Mouse (Mus musculus): ENCODE results near the gene Tex26.

Tex26 gene

DNA sequence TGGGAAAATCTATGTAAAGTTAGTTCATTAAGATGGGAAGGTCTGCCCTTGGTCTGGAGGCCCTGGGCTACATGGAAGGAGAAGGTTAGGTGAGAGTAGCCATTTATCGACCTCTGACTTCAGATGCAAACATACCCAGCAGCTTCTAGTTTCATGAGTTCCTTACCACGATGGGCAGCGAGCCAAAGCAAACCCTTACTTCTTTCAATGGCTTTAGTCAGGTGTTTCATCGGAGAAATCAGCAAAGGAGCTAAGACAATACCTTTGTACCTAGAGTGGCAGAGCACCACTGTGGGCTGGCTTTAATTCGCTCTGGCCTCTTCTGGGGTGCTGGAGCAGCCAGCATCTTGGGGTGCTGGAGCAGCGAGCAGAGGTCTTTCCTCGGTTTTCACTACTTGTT is 5.8 kb upstream of the Tex26 start:
- DNase-seq (ENCODE audit: low spot score in 2 of 2): no peak

DNA sequence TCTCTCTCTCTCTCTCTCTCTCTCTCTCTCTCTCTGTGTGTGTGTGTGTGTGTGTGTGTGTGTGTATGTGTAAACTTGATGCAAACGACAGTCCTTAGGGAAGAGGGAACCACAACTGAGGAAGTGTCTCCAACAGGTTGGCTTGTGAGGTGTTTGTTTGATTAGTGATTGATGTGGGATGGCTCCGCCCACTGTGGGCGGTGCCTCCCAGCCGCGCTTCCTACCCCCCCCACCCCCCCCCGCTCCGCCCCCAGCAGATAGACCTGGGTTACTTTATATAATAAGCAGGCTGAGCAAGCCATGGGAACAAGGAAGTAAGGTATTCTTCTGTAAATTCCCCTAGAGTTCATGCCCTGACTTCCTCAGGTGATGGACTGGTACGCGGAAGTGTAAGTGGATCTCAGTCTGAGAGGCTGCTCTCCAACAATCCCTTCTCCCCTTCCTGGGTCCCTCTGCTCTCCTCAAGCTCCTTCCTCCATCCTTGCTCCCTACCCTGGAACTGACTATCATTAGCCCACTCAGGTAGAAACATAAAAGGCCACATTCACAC is 5.2 kb upstream of the Tex26 start:
- DNase-seq (ENCODE audit: low spot score in 2 of 2): no peak

DNA sequence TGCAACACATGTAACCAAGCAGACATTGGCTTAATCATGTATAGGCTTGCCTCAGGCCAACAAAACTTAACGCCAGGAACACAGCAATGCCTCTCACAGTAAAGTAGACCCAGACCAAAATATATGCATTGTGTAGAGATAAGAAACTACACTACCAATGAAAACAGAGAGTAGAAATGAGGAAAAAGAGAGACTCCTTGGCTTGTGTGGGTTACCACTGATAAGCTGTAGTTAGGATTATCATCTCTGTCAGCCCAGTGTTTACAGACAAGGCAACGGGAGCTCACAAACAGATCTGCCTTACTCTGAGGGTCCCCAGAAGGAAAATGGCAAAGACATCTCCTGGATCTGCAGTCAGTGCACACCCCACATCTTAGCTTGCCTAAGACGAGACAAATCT is 2.9 kb upstream of the Tex26 start:
- no peak for DNase-seq (ENCODE audit: low spot score in 2 of 2)

DNA sequence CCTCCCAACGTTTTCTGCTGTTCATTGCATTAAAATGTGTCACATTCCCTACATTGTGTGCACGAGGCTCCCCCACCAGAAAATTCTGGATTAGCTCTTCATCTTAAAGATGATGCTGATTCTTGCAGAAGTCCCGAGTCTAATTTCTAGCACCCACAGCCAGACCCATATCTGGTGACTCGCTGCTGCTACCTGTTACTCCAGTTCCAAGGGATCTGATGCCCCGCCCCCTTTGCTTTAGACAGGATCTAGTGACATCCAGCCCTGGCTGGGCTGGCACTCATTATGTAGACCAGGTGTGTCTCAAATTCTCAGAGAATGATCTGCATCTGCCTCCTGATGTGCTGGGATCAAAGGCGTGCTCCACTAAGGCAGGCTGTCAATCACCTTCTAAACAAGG is 2.3 kb upstream of the Tex26 start:
- DNase-seq (ENCODE audit: low spot score in 2 of 2): no peak

DNA sequence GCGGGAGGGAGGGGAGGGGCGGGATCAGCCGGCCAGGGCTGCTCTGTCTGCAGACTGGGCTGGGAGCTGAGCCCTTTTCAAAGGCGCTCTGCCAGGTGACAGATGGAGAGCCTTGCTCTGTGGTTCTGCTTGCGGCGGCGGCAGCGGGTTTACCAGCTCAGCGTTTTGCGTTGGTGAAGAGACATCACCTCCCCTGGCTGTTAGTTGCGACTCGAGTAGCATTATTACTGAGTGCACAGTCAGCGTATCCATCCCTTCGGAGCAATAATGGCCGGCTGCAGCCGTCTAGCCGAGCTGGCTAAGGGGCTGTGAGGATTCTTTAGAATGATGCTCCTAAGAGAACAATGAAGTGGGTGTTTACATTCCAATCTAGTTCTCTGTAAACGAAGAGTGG is 717 bp downstream of the Tex26 start:
- no peak for DNase-seq (ENCODE audit: low spot score in 2 of 2)

DNA sequence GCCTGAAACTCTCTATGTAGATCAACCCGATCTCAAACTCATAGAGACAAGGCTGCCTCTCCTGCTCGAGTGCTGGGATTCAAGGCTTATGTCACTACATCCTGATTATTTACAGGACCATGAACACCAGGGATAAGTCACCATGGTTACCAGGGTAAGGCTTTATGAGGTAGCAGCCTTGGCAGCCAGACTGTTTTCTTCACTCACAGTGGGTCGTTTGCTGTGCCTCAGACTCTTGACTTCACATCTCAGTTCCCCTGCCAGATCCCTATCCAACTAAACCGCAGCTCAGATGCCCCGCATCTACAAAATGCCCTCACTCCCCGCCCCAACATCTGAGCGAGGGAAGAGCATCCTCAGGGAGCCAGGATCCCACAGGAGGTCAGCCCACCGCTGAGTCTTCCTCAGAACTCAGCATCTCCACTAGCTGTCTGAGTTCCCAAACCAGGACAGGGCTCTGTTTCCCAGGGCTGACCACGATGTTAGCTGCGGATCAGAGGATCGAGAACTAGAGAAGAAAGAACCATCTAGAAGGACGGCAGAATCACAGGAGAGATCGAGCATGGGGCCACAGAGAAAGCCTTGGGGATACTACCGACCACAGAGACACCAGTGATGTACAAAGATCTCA is 2.3 kb downstream of the Tex26 start:
- DNase-seq (ENCODE audit: low spot score in 2 of 2): no peak

DNA sequence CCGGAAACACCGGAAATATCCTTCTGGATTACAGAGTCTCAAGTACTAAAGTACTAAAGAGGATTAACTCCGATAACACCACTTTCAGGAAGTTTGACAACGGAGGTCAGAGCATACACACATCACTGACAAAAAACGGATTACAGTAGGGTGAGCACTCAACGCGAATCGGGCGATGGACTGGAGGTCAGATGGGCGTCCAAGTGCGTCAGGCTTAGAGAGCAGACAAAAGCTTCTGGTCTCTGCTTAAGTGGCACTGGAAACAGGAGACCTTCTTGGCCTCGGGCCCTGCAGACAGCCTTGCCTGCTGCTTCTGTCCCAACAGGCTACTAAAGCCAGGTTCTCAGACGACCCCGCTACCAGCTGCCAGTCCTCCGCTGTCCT is 2.8 kb downstream of the Tex26 start:
- no peak for DNase-seq (ENCODE audit: low spot score in 2 of 2)

DNA sequence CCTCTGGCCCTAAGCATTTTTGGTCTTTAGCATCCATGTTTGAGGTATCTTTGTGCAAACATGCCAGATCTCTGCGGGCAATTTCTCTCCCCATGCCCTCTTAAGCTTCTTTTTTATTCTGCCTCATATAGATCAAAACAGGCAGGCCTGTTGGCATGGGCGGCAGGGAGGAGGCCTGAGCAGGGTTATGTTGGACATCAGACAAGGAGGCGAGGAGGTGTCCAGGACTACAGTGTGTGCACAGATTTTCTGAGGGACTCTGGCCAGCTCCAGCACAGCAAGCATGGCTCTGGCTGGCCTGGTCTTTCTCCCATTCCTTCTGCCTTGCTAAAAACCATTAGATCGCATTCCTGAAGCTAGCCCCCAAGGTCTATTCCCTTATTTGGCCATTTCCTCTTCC is 5.0 kb downstream of the Tex26 start:
- no peak for DNase-seq (ENCODE audit: low spot score in 2 of 2)

DNA sequence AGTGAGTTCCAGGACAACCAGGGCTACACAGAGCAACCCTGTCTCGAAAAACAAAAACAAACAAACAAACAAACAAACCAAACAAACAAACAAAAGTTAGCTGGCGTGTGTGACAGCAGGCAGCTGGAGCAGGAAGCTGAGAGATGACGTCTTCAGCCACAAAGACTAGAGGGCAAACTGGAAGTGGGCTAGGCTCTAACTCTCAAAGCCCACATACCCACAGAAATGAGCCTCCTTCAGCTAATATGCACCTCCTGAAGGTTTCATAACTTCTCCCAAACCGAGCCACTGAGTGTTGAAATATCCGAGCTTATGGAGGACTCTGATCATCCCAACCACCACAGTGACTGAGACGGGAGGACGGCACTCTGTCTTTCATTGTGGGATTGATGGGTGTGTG is 7.0 kb downstream of the Tex26 start:
- no peak for DNase-seq (ENCODE audit: low spot score in 2 of 2)

DNA sequence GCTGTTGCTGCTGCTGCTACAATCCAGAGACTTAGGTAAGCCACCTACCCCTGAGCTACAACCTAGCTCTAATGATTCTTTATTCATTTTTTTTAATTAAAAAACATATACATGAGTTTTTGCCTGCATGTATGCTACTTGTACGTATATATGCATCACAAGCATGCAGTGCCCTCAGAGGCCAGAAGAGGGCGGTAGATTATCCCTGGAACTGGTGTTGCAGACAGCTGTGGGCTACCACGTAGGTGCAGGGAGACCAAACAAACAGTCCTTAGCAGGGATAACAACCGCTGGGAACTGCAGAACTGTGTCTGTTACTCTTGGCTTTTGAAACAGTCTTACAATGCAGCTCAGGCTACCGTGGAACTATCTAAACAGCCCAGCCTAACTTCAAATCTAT is 8.3 kb downstream of the Tex26 start:
- DNase-seq (ENCODE audit: low spot score in 2 of 2): no peak

DNA sequence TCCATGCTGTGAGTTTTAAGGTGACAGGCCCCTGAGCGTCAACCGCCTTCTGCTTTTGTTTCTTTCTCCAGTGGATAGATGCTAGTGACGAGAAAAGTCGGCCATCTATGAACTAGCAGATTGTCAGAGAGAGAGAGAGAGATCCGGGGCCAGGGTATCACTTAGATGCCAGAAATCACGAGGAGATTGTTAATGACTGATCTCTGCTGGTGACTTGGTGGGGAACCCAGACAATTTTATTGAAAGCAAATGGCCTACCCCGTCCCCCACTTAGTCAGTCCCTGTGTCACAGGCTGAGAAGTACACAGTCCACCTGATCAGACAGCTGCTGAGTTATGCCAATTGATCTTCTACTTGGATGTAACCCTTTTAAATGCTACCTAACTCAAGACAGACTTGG is 9.9 kb downstream of the Tex26 start:
- DNase-seq (ENCODE audit: low spot score in 2 of 2): no peak

DNA sequence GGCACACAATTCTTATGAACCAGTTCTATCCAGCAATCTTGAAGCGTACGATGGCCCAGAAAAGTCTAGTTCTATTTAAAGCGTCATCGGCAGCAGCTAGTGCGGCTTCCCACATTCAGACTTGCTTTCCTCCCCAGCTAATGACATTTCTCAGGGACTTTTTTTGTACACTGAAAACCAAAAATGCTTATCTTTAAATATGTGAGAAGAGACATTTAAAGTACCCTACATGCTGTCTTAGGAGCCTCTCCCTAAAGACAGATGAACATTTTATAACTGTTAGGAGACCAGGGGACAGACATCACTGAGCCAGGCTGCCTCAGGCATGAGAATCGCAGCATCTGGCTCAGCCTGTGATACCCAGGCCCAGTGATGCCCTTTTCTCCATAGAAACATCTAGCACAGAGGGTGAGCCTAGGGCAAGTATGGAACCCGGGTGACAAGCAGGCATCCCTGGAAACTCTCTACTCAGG is 11.8 kb downstream of the Tex26 start:
- no peak for DNase-seq (ENCODE audit: low spot score in 2 of 2)

DNA sequence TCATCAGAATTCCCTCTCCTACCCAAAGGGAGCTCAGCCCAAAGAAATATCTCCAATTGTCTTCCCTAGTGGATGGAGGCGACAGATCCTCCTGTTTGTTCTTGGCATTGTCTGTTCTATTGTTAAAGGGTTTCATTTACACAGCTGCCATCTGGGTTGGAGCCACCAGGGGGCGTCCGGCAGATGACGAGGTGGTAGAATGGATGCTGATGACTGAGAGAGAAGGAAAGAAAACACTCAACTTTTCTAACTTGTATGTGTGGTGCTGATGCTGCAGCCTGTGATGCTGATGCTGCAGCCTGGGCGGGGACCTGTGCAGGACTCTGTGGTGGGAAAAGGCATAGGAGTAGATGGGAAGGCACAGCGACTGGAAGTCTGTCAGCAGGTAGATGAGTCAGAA is 14.8 kb downstream of the Tex26 start:
- peak; percentile 22 to 35 for DNase-seq (ENCODE audit: low spot score in 2 of 2)

DNA sequence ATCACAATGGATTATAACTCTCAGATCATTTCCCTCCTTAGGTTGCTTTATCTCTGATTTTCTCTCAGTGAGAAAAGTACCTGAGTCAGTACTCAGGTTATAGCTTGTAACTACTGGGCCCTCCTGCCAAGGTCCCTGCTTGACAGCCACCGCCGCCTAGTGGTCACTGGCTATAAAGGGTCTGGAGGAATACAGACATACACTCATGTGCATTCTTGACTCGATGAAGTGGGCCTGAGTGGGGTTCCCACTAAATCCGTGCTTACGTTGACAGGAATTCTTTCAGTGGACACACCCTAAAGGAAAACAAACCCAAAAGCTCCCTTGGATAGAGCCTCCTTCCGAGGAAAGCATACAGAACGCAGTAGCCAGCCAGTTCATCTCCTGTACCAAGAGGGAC is 17.1 kb downstream of the Tex26 start:
- no peak for DNase-seq (ENCODE audit: low spot score in 2 of 2)

DNA sequence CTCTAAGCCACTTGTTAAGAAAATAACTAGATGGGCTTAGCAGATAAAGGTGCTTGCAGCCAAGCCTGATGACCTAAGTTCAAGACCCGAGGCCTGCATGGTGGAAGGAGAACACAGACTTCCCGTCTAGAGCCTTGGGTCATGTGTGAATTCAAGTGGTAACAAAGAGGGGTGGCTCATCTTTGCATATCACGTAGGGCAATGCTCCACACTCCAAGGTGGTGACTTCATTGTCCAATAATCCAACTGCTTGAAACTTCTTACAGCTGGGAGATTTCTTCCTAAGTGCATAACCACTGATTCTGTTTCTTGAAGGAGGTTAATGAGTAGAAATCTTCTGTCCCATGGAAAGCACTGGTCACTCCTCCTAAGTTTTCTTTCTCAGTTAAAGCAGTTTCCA is 22.6 kb downstream of the Tex26 start:
- no peak for DNase-seq (ENCODE audit: low spot score in 2 of 2)

DNA sequence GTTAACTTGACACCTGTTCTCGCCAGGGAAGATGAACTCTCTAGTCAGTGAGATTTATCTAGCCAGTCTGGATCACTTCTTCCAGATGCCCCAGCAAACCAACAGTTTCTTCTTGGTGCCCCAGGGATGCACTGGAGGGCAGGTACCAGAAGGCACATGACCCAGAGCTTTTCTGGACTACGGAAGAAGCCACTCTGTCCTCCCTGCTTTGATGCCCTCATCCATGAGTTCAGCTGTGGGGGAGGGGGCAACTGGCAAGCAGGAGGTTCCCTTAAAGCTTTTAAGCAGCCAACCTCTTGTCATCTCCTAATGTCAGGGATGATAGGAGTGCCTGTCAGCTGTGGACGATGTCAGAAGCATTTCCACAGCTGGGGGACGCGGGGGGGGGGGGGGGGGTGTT is 25.8 kb downstream of the Tex26 start:
- DNase-seq (ENCODE audit: low spot score in 2 of 2): no peak

DNA sequence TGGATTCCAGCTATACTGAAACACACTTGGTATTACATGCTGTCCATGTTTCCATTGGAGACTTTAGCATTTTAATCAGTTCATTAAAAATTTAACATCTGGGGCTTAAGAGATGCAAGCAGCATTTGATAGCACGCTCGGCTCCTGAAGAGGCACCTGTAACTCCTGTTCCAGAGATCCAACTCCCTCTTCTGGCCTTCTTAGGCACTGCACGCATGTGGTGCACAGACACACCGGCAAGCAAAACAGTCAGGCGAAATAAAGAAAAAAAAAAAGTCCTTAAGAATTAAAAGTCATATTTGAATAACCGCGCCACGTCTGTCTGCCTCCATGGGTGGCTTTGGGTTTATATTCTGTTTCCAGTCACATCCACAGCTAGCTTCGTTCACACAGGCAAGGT is 34.7 kb downstream of the Tex26 start:
- DNase-seq (ENCODE audit: low spot score in 2 of 2): no peak

DNA sequence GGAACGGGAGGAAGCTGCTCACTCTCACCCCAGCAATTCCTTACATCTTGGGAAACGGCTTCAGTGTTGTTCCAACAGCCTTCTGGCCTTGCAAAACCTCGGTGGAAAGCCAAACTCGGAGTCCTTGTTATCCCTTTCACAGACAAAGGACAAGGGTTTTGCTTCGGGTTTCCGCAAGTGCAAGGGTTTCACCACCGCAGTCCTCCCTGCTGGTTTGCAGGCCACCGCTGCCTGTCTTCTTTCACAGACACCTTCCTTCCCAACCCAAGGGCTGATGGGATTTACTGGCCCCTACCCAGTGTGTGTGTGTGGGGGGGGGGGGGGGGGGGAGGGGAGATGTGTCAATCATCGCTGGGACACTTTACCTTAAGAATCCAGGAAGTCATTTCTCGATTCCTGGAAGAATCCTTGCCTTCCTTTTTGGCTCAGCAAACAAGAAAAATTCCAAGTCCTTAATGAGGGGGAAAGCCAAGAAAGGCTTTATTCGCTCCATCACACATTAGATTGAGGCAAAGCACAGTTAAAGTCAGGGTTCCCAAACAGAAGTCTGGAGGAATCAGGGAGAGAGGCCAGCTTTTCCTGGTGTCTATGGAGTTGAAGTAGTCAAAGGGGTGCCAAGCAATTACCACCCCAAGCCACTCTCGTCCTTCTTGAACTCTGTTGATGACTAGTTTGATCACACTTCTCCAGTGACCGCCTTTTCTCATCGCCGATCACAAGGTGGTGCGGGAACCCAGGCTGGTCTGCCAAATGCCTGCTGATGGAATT is 35.4 kb downstream of the Tex26 start:
- no peak for DNase-seq (ENCODE audit: low spot score in 2 of 2)

DNA sequence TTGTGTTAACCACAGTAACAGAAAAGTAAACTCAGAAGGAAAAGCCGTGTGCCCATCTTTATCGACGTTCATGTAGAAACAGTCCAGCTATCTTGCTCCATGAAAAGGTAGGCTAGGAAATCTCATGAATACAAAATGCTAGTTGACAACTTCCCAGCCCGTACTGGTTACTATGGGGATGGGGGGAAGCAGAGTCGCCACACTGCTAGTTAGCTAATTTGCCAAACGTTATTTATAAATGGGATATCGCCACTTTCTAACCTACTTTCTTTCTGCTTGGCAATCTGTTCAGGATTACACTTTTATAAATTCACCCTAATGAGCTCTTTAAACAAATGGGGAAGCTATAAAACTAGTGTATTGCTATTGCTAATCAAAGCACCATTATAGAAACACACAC is 42.5 kb downstream of the Tex26 start:
- DNase-seq (ENCODE audit: low spot score in 2 of 2): no peak

DNA sequence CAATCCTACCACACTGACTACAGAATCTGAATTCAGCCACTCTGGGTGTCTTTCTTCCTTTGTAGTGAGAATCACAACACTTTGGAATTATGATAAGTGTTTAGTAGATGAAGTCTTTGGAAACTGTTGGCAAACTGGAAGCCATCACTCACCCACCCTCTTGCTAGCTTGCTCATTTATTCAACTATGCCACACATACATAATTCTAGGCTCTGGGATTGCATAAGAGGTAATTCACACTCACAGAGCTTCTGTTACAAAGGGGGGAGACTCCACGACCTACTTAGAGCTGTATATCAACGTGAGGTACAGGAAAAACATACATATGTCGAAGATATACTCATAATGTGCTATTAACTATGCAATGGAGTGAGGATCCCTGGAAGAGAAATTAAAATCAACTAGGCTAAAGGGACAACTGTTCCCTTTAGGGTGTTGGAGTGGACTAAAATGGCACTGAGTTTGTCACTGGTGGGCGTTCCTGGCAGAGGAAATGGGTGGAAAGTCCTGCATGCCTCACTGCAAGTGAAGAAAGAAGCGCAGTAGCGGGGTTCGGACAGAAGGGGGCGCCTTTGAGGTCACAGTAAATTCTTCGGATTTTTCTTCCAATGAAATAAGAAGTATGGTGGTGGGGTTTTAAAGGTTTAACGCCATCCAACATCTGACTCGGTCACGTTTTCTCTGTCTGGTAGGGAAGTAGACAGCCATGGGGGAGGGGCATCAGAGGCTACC is 44.0 kb downstream of the Tex26 start:
- DNase-seq (ENCODE audit: low spot score in 2 of 2): no peak

DNA sequence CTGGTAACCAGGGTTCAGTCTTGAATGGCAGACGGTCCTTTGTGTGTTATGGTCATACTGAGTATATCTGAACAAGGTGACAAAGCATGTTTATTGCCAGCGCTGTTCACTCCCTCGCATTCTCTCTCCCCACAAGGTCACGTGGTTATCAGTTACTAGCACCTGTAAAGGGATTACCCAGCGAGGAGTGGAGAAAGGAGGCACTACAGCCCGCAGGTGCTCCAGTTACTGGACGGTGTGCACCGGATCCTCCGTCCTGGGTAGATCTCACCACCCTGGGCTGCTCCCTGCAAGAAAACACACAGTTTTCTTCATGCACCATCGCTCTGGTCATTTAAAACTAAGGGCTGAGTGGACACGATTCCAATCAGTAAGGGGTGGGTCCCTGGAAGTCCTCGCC is 44.8 kb downstream of the Tex26 start:
- DNase-seq (ENCODE audit: low spot score in 2 of 2): no peak

DNA sequence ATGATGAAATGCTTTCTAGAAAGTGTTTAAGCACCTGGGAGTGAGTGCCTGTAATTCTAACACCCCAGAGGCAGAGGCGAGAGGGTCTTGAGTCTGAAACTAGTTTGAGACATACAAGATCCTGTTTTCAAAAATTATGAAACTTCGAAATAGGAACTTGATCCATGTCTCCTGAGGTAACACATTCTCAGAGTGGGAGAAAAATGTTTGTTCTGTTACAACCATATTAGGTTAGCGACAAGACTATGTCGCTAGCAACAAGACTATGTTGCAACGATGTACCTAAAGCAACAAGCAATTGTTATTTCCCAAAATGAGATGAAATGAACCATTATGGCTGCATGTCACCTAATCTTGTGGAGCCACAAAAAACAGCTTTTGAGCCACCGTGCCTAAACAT is 46.0 kb downstream of the Tex26 start:
- no peak for DNase-seq (ENCODE audit: low spot score in 2 of 2)
